Comparison of ENCODE assay signal across 18 mouse cellular contexts in genomic region chr1:82793986-82794385, GRCm38 (mm10). TPM values are rescaled to one million over a fixed set of nuclear protein-coding genes. Genes with fewer than 3 reads are reported as not detected.
A peak's percentile ranks its signal among the peaks of the same experiment; 100 is the strongest.
DNase-seq lines count a peak whose midpoint lies in the region; ATAC-seq and TF ChIP-seq lines count a peak whose summit lies in the region.
"Had no signal": no experiment of that assay in that cellular context is flagged by ENCODE, and none has a peak within 500 bp of the region (broad histone marks: within the 10 kb centered on the region; RNA-seq: fewer than 3 reads in every experiment).

No protein-coding gene starts in this region.

- 50% methylated on average over 4 of the region's 4 CpGs for WGBS in hindbrain, embryonic 13.5 days
- 52% methylated on average over 4 of the region's 4 CpGs for WGBS in hindbrain, embryonic 12.5 days
- WGBS in liver, postnatal 0 days (ENCODE audit: insufficient replicate concordance) = 77% methylated on average over 4 of the region's 4 CpGs
- WGBS in heart, embryonic 11.5 days (ENCODE audit: insufficient replicate concordance) = 55% methylated on average over 4 of the region's 4 CpGs

- no peak for TF ChIP-seq CTCF in liver, postnatal 0 days (IDR thresholded peaks at IDR 0.05; ENCODE audit: low read depth)

- no peak overlapping the region for H3K4me3 ChIP-seq in hindbrain, embryonic 13.5 days
- no peak overlapping the region for H3K4me3 ChIP-seq in hindbrain, embryonic 12.5 days
- no peak overlapping the region for H3K4me3 ChIP-seq in liver, postnatal 0 days (ENCODE audit: low read depth, low read length)
- no peak overlapping the region for H3K4me3 ChIP-seq in heart, embryonic 11.5 days (ENCODE audit: low read depth, low read length)
- H3K4me3 ChIP-seq: erythroblast, embryonic 14.5 days; heart, embryonic 15.5 days; limb, embryonic 10.5 days; neural tube, embryonic 13.5 days had no signal

- no peak overlapping the region for H3K9ac ChIP-seq in hindbrain, embryonic 13.5 days
- no peak overlapping the region for H3K9ac ChIP-seq in hindbrain, embryonic 12.5 days
- no peak overlapping the region for H3K9ac ChIP-seq in liver, postnatal 0 days (replicated peaks)
- no peak overlapping the region for H3K9ac ChIP-seq in heart, embryonic 11.5 days (ENCODE audit: low read depth, low read length)
- H3K9ac ChIP-seq: heart, embryonic 15.5 days; liver, embryonic 14.5 days; neural tube, embryonic 13.5 days had no signal

- no peaks in the 10 kb centered on the region for H3K27me3 ChIP-seq in hindbrain, embryonic 13.5 days
- no peaks in the 10 kb centered on the region for H3K27me3 ChIP-seq in hindbrain, embryonic 12.5 days
- no peaks in the 10 kb centered on the region for H3K27me3 ChIP-seq in liver, postnatal 0 days (ENCODE audit: insufficient read depth, low read length)
- no peaks in the 10 kb centered on the region for H3K27me3 ChIP-seq in heart, embryonic 11.5 days (ENCODE audit: control insufficient read depth, insufficient read depth, low read length)
- H3K27me3 ChIP-seq: heart, embryonic 15.5 days; neural tube, embryonic 13.5 days had no signal

- no peak for TF ChIP-seq EP300 in liver, postnatal 0 days (IDR thresholded peaks at IDR 0.05; ENCODE audit: low read depth)

- no peak for ATAC-seq in hindbrain, embryonic 13.5 days (ENCODE audit: low FRiP score)
- ATAC-seq in hindbrain, embryonic 12.5 days (ENCODE audit: low FRiP score) = no peak
- no peak for ATAC-seq in liver, postnatal 0 days
- no peak for ATAC-seq in heart, embryonic 11.5 days (replicated peaks; ENCODE audit: insufficient number of reproducible peaks, low FRiP score, low TSS enrichment)
- ATAC-seq: CD4-positive, CD25-positive, alpha-beta regulatory T cell, adult 4 months; hindbrain, embryonic 16.5 days had no signal

- DNase-seq in cerebellum, postnatal 25 days = peak; percentile 33 to 41
- peak; percentile 19 to 51 for DNase-seq in left cerebral cortex, adult 18-20 months (ENCODE audit: low spot score in 2 of 2)
- DNase-seq in right cerebral cortex, postnatal 4 days = peak; percentile 20
- DNase-seq in liver, postnatal 0 days = no peak
- DNase-seq: gastrocnemius, postnatal 25 days; retina, postnatal 1 day had no signal

- 0 out of 2 replicates have a peak overlapping the region, but pooled peaks have one; percentile 18 for H3K27ac ChIP-seq in hindbrain, embryonic 13.5 days
- no peak overlapping the region for H3K27ac ChIP-seq in hindbrain, embryonic 12.5 days
- H3K27ac ChIP-seq in liver, postnatal 0 days (ENCODE audit: low read depth) = no peak overlapping the region
- H3K27ac ChIP-seq in heart, embryonic 11.5 days (ENCODE audit: low read depth, low read length) = no peak overlapping the region
- H3K27ac ChIP-seq: heart, embryonic 15.5 days; limb, embryonic 10.5 days; liver, embryonic 14.5 days; neural tube, embryonic 13.5 days had no signal

- no peaks in the 10 kb centered on the region for H3K9me3 ChIP-seq in hindbrain, embryonic 13.5 days
- H3K9me3 ChIP-seq in hindbrain, embryonic 12.5 days (replicated peaks) = no peaks in the 10 kb centered on the region
- H3K9me3 ChIP-seq in liver, postnatal 0 days (ENCODE audit: low read length) = no peaks in the 10 kb centered on the region
- H3K9me3 ChIP-seq in heart, embryonic 11.5 days (replicated peaks; ENCODE audit: control insufficient read depth, low read length) = no peaks in the 10 kb centered on the region
- H3K9me3 ChIP-seq: heart, embryonic 15.5 days; limb, embryonic 10.5 days; neural tube, embryonic 13.5 days had no signal

- no peaks in the 10 kb centered on the region for H3K36me3 ChIP-seq in hindbrain, embryonic 13.5 days
- no peaks in the 10 kb centered on the region for H3K36me3 ChIP-seq in hindbrain, embryonic 12.5 days
- no peaks in the 10 kb centered on the region for H3K36me3 ChIP-seq in liver, postnatal 0 days (replicated peaks; ENCODE audit: insufficient read depth, low read length)
- H3K36me3 ChIP-seq in heart, embryonic 11.5 days (ENCODE audit: control insufficient read depth, insufficient read depth, low read length) = no peaks in the 10 kb centered on the region
- H3K36me3 ChIP-seq: heart, embryonic 15.5 days; limb, embryonic 10.5 days; neural tube, embryonic 13.5 days had no signal

- H3K4me2 ChIP-seq in hindbrain, embryonic 13.5 days = no peak overlapping the region
- no peak overlapping the region for H3K4me2 ChIP-seq in hindbrain, embryonic 12.5 days (replicated peaks)
- H3K4me2 ChIP-seq in liver, postnatal 0 days (ENCODE audit: low read depth, low read length) = no peak overlapping the region
- no peak overlapping the region for H3K4me2 ChIP-seq in heart, embryonic 11.5 days
- H3K4me2 ChIP-seq: heart, embryonic 15.5 days; neural tube, embryonic 13.5 days had no signal

- H3K4me1 ChIP-seq in hindbrain, embryonic 13.5 days (replicated peaks) = no peaks in the 10 kb centered on the region; the same call in 1 of the 2 replicates
- H3K4me1 ChIP-seq in hindbrain, embryonic 12.5 days = no peaks in the 10 kb centered on the region
- peaks cover 12% of the 10 kb centered on the region for H3K4me1 ChIP-seq in liver, postnatal 0 days (ENCODE audit: insufficient read depth)
- no peaks in the 10 kb centered on the region for H3K4me1 ChIP-seq in heart, embryonic 11.5 days (ENCODE audit: control insufficient read depth, insufficient read depth, low read length)
- H3K4me1 ChIP-seq: heart, embryonic 15.5 days had no signal

RNA-seq across cellular contexts. Expression of gene Gm47791, which starts 22.9 kb away (rescaled TPM):
- not detected in 2 replicates for polyA plus RNA-seq in hindbrain, embryonic 13.5 days (2015; fragmentation: Nextera tagmentation; extraction: Ambion mirVana)
- polyA plus RNA-seq in hindbrain, embryonic 12.5 days (2016; fragmentation: Nextera tagmentation; extraction: Ambion mirVana) = not detected in 2 replicates
- total RNA-seq in left cerebral cortex, adult 18-20 months (2021) = not detected
- not detected in 2 replicates for polyA plus RNA-seq in liver, postnatal 0 days (2015; fragmentation: Nextera tagmentation; extraction: Ambion mirVana)
- polyA plus RNA-seq in heart, embryonic 11.5 days (2014; fragmentation: Nextera tagmentation; extraction: Ambion mirVana) = not detected in 2 replicates
- total RNA-seq: gastrocnemius, postnatal 25 days; midbrain, postnatal 0 days had no signal
- polyA plus RNA-seq: CD4-positive, CD25-positive, alpha-beta regulatory T cell, adult 4 months; erythroblast, embryonic 14.5 days; heart, embryonic 15.5 days; hindbrain, embryonic 16.5 days; kidney, embryonic 14.5 days; limb, embryonic 10.5 days; liver, embryonic 14.5 days; midbrain, postnatal 0 days; neural tube, embryonic 13.5 days had no signal

RNA-seq across cellular contexts. Expression of gene Tm4sf20, which starts 25.7 kb away (rescaled TPM):
- polyA plus RNA-seq in hindbrain, embryonic 13.5 days (2015; fragmentation: Nextera tagmentation; extraction: Ambion mirVana) = not detected in 2 replicates
- 0.16 TPM in 1 of 2 replicates, not detected in the other for polyA plus RNA-seq in hindbrain, embryonic 12.5 days (2016; fragmentation: Nextera tagmentation; extraction: Ambion mirVana)
- not detected for total RNA-seq in left cerebral cortex, adult 18-20 months (2021)
- polyA plus RNA-seq in liver, postnatal 0 days (2015; fragmentation: Nextera tagmentation; extraction: Ambion mirVana) = not detected in 2 replicates
- 0.29 TPM in 1 of 2 replicates, not detected in the other for polyA plus RNA-seq in heart, embryonic 11.5 days (2014; fragmentation: Nextera tagmentation; extraction: Ambion mirVana)
- total RNA-seq: gastrocnemius, postnatal 25 days; midbrain, postnatal 0 days had no signal
- polyA plus RNA-seq: erythroblast, embryonic 14.5 days; heart, embryonic 15.5 days; hindbrain, embryonic 16.5 days; limb, embryonic 10.5 days; liver, embryonic 14.5 days; midbrain, postnatal 0 days had no signal

RNA-seq across cellular contexts. Expression of gene Agfg1, which starts 45.3 kb away (rescaled TPM):
- 28.7 and 32.6 TPM in 2 replicates for polyA plus RNA-seq in hindbrain, embryonic 13.5 days (2015; fragmentation: Nextera tagmentation; extraction: Ambion mirVana)
- polyA plus RNA-seq in hindbrain, embryonic 12.5 days (2016; fragmentation: Nextera tagmentation; extraction: Ambion mirVana) = 44.9 and 49.4 TPM in 2 replicates
- total RNA-seq in left cerebral cortex, adult 18-20 months (2021) = 10 to 100 TPM; 72.5 to 80.7 TPM
- polyA plus RNA-seq in liver, postnatal 0 days (2015; fragmentation: Nextera tagmentation; extraction: Ambion mirVana) = 12.2 and 14.2 TPM in 2 replicates
- 42.2 and 43.8 TPM in 2 replicates for polyA plus RNA-seq in heart, embryonic 11.5 days (2014; fragmentation: Nextera tagmentation; extraction: Ambion mirVana)
